Mouse (Mus musculus): ENCODE data around the gene App. TPM values are rescaled to one million over a fixed set of nuclear protein-coding genes. Genes with fewer than 3 reads are reported as not detected.

App gene
- polyA plus RNA-seq, 1 experiment from 2014 or later: 229 TPM

DNA sequence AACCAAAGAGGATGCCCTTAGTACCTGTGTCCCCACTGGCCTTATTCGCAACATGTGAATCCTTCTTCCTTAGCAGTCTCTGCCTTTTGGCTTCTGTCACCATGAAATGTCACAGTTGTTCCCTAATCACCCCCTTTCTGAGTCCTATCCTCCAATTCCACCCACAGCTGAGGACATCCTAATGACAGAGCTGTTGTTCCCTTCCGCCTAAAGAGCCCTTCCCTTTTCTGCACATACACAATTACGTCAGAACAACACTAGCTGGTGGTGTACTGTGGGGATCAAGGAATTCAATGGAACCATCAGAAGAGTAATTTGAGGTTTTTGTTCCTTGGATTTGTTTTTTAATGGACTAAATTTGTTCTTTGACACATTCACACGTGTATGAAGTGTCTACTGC, 48.9 kb downstream of the App start:
- WGBS: 83% methylated on average over 4 of the region's 4 CpGs
- DNase-seq: no peak
- peaks cover 8% of the 10 kb centered on the region; the same call in 1 of the 2 replicates for H3K36me3 ChIP-seq (ENCODE audit: insufficient read depth)
- TF ChIP-seq CTCF (IDR thresholded peaks at IDR 0.05; ENCODE audit: low read depth): no peak
- no peak overlapping the region for H3K9ac ChIP-seq
- H3K4me2 ChIP-seq: no peak overlapping the region
- H3K27ac ChIP-seq (ENCODE audit: low read depth): no peak overlapping the region
- ATAC-seq (ENCODE audit: insufficient read depth): no peak
- H3K4me1 ChIP-seq (ENCODE audit: insufficient read depth): peaks cover 23% of the 10 kb centered on the region
- no peak overlapping the region for H3K4me3 ChIP-seq (ENCODE audit: low read depth, low read length)
- H3K9me3 ChIP-seq (ENCODE audit: low read depth, low read length): no peaks in the 10 kb centered on the region
- H3K27me3 ChIP-seq (ENCODE audit: insufficient read depth, low read length): no peaks in the 10 kb centered on the region

- H3K9me3 ChIP-seq (ENCODE audit: low read depth, low read length): no peaks in the 10 kb centered on the region
- H3K27me3 ChIP-seq (ENCODE audit: insufficient read depth, low read length): no peaks in the 10 kb centered on the region
- H3K4me1 ChIP-seq (ENCODE audit: insufficient read depth): peaks cover under 1% of the 10 kb centered on the region; the same call in 1 of the 2 replicates
- no peak for TF ChIP-seq CTCF (IDR thresholded peaks at IDR 0.05; ENCODE audit: low read depth)
- WGBS: 56% methylated on average over 5 of the region's 5 CpGs
- DNase-seq (no peak), ATAC-seq (ENCODE audit: insufficient read depth) (no peak)
- H3K4me2 ChIP-seq: no peak overlapping the region
- peaks cover 19% of the 10 kb centered on the region for H3K36me3 ChIP-seq (ENCODE audit: insufficient read depth)
- no peak overlapping the region for H3K4me3 ChIP-seq (ENCODE audit: low read depth, low read length)
- H3K9ac ChIP-seq: no peak overlapping the region
- no peak overlapping the region for H3K27ac ChIP-seq (ENCODE audit: low read depth)
These were observed 51.6 kb downstream of the App start for GRCm38 (mm10) chr16:85121983-85122382.

DNA sequence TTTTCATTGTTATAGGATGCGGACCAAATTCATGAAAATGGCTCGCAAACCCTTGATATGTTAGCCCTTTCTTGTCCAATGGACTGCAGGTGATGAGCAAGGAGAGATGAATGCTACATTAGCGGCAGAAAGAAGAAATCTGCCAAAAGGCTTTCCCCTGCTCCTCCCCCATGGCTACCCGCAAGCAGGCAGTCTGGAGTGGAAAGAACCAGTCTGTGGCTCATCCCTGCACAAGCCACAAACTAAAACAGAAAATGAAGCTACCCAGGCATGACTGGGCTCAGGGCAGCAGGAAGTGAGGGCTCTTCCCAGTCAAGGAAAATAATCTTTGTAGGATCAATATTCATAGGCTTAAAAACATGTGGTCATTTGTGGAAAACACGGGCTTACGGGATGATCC, 54.6 kb downstream of the App start:
- Histone ChIP-seq H3K4me1 (ENCODE audit: insufficient read depth) (no peaks in the 10 kb centered on the region), H3K27me3 (ENCODE audit: insufficient read depth, low read length) (no peaks in the 10 kb centered on the region), H3K9ac (no peak overlapping the region), H3K9me3 (ENCODE audit: low read depth, low read length) (no peaks in the 10 kb centered on the region), H3K36me3 (ENCODE audit: insufficient read depth) (peaks cover 19% of the 10 kb centered on the region), H3K27ac (ENCODE audit: low read depth) (no peak overlapping the region), H3K4me2 (no peak overlapping the region), H3K4me3 (ENCODE audit: low read depth, low read length) (no peak overlapping the region)
- ATAC-seq (ENCODE audit: insufficient read depth) (no peak), DNase-seq (no peak)
- TF ChIP-seq CTCF (IDR thresholded peaks at IDR 0.05; ENCODE audit: low read depth): no peak
- 95% methylated on average over 6 of the region's 6 CpGs for WGBS

- TF ChIP-seq CTCF (IDR thresholded peaks at IDR 0.05; ENCODE audit: low read depth): no peak
- 64% methylated on average over 1 of the region's 1 CpGs for WGBS
These were observed 56.0 kb downstream of the App start for GRCm38 (mm10) chr16:85117541-85117940.

DNA sequence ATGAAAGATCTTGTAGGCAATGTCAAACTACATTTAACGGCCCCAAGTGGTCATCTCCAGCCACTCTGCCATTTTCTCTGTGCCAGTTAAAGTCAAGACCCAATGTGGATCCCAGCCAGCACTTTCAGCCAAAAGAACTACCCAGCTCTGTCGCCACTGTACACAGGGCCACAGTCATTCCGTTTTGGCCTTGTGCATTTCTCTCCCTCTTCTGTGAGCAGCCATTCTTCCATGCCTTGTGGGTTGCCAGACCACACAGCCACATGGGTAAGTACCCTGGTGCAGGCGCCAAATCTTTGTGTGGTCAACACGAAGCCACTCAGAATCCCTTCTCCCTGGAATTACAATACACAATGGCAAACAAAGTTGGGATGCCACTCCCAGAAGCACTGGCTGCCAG, 57.7 kb downstream of the App start:
- no peak for TF ChIP-seq CTCF (IDR thresholded peaks at IDR 0.05; ENCODE audit: low read depth)
- H3K27ac ChIP-seq (ENCODE audit: low read depth): no peak overlapping the region
- no peak for DNase-seq
- WGBS: 91% methylated on average over 5 of the region's 5 CpGs
- ATAC-seq (ENCODE audit: insufficient read depth): no peak
- H3K27me3 ChIP-seq (ENCODE audit: insufficient read depth, low read length): no peaks in the 10 kb centered on the region
- H3K4me3 ChIP-seq (ENCODE audit: low read depth, low read length): no peak overlapping the region
- no peak overlapping the region for H3K9ac ChIP-seq
- no peaks in the 10 kb centered on the region for H3K9me3 ChIP-seq (ENCODE audit: low read depth, low read length)
- H3K36me3 ChIP-seq (ENCODE audit: insufficient read depth): peaks cover 19% of the 10 kb centered on the region
- no peaks in the 10 kb centered on the region; the same call in 1 of the 2 replicates for H3K4me1 ChIP-seq (ENCODE audit: insufficient read depth)
- H3K4me2 ChIP-seq: no peak overlapping the region

More at GRCm38 (mm10) chr16:85117541-85117940, 56.0 kb downstream of the App start:
- no peak for DNase-seq
- Histone ChIP-seq H3K4me3 (ENCODE audit: low read depth, low read length) (no peak overlapping the region), H3K27me3 (ENCODE audit: insufficient read depth, low read length) (no peaks in the 10 kb centered on the region), H3K4me2 (no peak overlapping the region), H3K9ac (no peak overlapping the region), H3K9me3 (ENCODE audit: low read depth, low read length) (no peaks in the 10 kb centered on the region), H3K36me3 (ENCODE audit: insufficient read depth) (peaks cover 19% of the 10 kb centered on the region), H3K27ac (ENCODE audit: low read depth) (no peak overlapping the region), H3K4me1 (ENCODE audit: insufficient read depth) (no peaks in the 10 kb centered on the region)
- ATAC-seq (ENCODE audit: insufficient read depth): no peak

DNA sequence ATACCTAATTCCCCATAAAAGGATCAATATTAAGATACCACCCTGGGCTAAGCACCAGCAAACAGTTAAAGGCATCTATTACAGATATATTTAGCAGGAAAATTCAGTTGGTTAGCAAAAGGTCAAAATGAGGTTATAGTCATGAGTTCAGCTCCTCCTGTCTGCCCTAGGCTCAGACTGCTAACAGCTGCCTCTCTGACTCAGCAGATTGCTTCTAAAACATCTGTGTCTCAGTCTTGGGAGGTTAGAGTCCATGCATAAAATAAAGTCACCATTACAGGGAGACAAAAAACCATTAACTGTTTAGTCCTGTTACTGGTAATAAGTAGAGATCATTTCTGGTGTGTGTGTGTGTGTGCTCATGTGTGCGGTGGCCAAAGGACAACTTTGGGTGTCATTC, 58.8 kb downstream of the App start:
- Histone ChIP-seq H3K9ac (no peak overlapping the region), H3K27ac (ENCODE audit: low read depth) (no peak overlapping the region), H3K27me3 (ENCODE audit: insufficient read depth, low read length) (no peaks in the 10 kb centered on the region), H3K4me3 (ENCODE audit: low read depth, low read length) (no peak overlapping the region), H3K4me1 (ENCODE audit: insufficient read depth) (peaks cover 5% of the 10 kb centered on the region; the same call in 1 of the 2 replicates), H3K9me3 (ENCODE audit: low read depth, low read length) (no peaks in the 10 kb centered on the region), H3K36me3 (ENCODE audit: insufficient read depth) (peaks cover 12% of the 10 kb centered on the region), H3K4me2 (no peak overlapping the region)
- no peak for TF ChIP-seq CTCF (IDR thresholded peaks at IDR 0.05; ENCODE audit: low read depth)
- DNase-seq (no peak), ATAC-seq (ENCODE audit: insufficient read depth) (no peak)
- WGBS: 86% methylated on average over 1 of the region's 1 CpGs

DNA sequence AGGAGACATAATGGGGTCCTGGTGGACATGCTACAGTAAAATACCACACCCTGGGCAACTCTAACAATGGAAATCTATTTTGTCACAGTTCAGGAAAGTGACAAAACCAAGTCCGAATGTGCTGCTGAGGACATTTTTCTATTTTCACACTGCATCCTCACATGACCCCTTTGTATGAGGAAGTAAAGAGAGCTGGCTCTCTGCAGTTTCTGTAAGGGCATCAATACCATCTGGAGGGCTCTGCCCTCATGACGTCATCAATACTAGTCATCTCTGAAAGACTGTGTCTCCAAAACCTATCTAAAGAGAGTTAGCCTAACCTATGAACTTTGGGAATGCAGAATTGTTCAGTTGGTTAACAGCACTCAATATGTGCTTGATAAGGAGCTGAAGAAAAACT, 59.6 kb downstream of the App start:
- H3K4me1 ChIP-seq (ENCODE audit: insufficient read depth): peaks cover 5% of the 10 kb centered on the region; the same call in 1 of the 2 replicates
- ATAC-seq (ENCODE audit: insufficient read depth): no peak
- peaks cover 3% of the 10 kb centered on the region; the same call in 1 of the 2 replicates for H3K36me3 ChIP-seq (ENCODE audit: insufficient read depth)
- no peak for DNase-seq
- no peak for TF ChIP-seq CTCF (IDR thresholded peaks at IDR 0.05; ENCODE audit: low read depth)
- H3K27ac ChIP-seq (ENCODE audit: low read depth): no peak overlapping the region
- H3K4me2 ChIP-seq: no peak overlapping the region
- H3K9me3 ChIP-seq (ENCODE audit: low read depth, low read length): no peaks in the 10 kb centered on the region
- H3K27me3 ChIP-seq (ENCODE audit: insufficient read depth, low read length): no peaks in the 10 kb centered on the region
- WGBS: 80% methylated on average over 2 of the region's 2 CpGs
- H3K9ac ChIP-seq: no peak overlapping the region
- H3K4me3 ChIP-seq (ENCODE audit: low read depth, low read length): no peak overlapping the region

DNA sequence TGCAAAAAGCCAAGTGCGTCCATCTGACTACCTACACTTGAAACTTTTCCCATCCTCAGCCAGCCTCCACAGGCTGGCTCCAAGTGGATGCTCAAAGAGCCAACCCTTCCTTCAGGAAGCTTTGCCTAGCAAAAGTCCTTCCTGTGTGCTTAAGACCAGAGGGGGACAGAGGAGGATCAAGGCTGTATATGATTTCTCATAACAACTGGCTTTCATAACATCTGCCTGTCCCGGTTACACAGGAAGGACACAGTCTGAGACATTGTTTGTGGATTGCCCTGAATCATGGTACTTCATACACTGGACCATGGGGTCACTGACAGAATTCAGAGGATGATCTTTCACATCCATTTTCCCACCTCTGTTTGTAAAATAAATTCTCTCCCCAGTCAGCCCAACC, 61.3 kb downstream of the App start:
- no peak for ATAC-seq (ENCODE audit: insufficient read depth)
- no peak for DNase-seq
- 59% methylated on average over 2 of the region's 2 CpGs for WGBS

More for the DNA sequence above, 61.3 kb downstream of the App start:
- Histone ChIP-seq H3K9ac (no peak overlapping the region), H3K4me3 (ENCODE audit: low read depth, low read length) (no peak overlapping the region), H3K27me3 (ENCODE audit: insufficient read depth, low read length) (no peaks in the 10 kb centered on the region), H3K4me1 (ENCODE audit: insufficient read depth) (peaks cover 5% of the 10 kb centered on the region; the same call in 1 of the 2 replicates), H3K36me3 (ENCODE audit: insufficient read depth) (no peaks in the 10 kb centered on the region), H3K27ac (ENCODE audit: low read depth) (no peak overlapping the region), H3K9me3 (ENCODE audit: low read depth, low read length) (no peaks in the 10 kb centered on the region), H3K4me2 (no peak overlapping the region)
- no peak for TF ChIP-seq CTCF (IDR thresholded peaks at IDR 0.05; ENCODE audit: low read depth)

All from lung, embryonic 14.5 days (tissue).